Mouse (Mus musculus) adrenal gland, adult 2 months (tissue): ENCODE measurements at regions not wholly inside any gene's neighbourhood (a gene's known extent, or its start where the extent isn't known, plus 50 kb on each side); places are given as distances from the start of the nearest gene placed in this dataset.

ENCODE experiments used
- DNase-seq: peaks from one replicate; pipeline ENCODE4 v3.0.0; 2021

DNA sequence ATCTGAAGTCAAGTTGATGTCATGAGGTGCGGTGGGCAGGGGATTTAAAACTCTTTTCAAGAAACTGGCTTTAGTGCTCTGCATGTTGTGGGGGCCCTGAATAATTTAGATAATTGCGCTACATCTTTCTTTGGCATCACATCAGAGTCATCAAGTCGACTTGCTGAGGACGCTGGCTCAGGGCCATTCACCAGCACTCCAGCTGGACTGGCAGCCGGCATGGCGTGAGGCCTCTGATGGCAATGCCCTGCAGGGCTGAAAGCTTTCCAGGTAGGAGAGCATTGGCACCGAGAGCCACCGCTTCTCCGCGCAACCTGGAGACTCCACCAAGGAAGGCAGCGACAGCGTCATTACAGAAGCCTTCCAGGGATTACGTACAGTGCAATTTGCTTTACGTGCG is 207.8 kb upstream of the Klf4 start:
- peak; percentile 30 for DNase-seq

DNA sequence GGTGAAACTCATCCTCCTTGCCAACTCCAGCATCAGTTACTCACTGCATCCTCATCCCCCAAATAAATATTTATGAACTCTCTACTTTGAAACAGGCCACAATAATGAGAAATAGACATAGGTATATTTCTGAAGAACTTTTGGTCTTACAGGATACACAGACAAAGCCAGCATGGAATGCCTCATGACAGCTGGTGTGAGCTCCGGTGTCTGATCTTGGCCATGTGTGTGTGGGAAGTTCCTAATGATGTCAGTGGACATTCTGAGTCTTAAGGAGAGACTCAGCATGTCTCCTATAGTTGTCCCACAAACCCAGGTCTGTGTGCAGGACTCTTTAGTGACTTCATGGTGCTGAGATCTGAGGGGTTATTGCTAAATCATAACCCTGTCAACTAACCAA is 206.4 kb upstream of the Klf4 start:
- DNase-seq = no peak

DNA sequence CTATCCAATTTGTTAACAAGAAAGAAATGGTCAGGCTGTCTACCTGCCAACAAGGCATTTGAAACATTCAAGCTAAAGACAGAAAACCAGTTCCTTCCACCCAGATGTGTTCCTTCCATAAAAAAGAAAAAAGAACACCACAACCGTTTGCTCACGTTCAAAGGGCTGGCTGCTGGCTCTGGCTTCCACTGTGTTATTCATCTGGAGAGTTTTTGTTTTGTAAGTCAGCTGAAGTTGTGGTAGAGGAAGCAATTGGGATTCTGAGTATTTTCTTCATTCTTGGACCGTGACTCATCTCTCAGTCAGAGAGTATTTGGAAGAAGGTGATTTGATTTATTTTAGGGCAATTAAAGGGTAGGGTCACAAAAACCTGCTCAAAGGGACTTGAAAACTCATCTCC is 203.2 kb upstream of the Klf4 start:
- no peak for DNase-seq

DNA sequence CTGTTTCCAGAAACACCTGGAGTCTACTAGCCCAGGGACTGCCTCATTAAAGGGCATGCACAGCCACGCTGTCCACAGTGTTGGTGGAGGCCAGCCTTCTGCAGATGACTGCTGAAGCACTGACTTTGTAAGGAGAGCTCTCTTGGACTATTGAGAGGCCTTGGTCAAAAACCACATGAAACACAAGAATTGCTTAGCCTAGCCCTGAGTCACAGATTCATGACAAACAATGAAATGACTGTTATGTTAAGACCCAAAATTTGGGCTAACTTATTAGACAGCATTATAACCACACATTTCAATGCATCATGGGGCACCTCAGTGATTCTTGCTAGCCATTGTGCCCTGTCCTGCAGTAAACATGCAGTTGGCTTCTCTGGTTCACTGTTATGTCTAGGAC is 202.1 kb upstream of the Klf4 start:
- DNase-seq = no peak

GRCm38 (mm10) chr4:55733223-55733622 is 201.0 kb upstream of the Klf4 start:
- DNase-seq = peak; percentile 45

DNA sequence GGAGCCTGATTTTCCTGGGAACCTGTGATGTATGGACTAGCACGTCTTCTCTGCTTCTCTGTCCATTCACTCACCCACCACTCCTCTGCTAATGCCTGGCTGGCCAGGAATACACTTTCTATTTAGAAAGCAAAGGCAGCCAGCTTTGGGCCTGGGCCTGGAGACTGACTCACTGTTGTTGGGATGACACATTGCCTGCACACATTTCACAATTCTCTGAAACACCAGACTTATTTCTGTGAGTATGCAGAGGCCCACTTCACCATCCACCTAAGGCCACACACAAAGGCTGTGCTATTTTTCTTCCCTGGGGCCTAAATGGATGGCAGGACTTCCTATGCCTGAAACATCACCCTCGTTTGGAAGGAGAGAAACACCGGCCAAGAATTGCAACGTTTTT is 199.7 kb upstream of the Klf4 start:
- peak; percentile 85 for DNase-seq

- no peak for DNase-seq
Measured at GRCm38 (mm10) chr4:55730266-55730665, 198.0 kb upstream of the Klf4 start.

GRCm38 (mm10) chr4:55727178-55727577 is 194.9 kb upstream of the Klf4 start:
- no peak for DNase-seq

- no peak for DNase-seq
Measured at GRCm38 (mm10) chr4:55726081-55726480, 193.8 kb upstream of the Klf4 start.

DNA sequence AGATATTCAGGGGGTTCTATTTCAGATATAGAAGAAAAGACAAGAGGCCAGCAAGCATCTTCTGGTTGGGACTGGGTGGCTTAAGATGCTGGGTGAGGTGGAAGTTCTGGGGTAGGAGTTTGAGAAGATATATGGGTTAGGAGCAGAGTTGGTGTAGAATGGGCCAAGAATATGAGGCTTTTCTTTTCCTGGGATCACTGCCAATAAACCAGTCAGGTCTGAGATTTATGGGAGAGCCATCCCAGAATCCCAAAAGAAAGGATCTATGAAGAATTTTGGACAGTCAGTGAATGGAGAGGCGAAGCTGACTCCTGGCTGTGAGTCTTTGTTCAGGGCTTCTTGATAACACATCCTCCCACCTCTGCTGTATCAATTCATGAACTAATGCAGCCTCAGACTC is 192.0 kb upstream of the Klf4 start:
- no peak for DNase-seq

DNA sequence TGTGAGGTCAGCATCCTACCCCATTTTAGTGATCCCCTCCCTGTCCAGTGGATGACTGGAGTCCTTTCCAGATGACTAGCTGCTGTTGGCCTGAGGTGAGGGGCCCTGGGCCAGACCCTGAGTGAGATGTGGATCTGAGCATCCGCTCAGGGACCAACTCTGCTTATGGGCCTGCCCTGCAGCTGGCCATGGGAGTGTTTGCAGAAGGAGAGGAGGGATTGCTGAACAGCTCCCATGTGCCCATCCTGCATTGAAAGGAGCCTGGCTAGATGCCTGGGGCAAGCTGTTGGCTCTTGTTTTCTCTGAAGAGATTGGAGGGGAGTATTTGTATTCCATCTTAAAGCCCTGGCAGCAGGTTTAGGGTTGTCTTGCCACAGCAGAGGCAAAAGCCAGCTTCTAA is 190.9 kb upstream of the Klf4 start:
- no peak for DNase-seq

DNA sequence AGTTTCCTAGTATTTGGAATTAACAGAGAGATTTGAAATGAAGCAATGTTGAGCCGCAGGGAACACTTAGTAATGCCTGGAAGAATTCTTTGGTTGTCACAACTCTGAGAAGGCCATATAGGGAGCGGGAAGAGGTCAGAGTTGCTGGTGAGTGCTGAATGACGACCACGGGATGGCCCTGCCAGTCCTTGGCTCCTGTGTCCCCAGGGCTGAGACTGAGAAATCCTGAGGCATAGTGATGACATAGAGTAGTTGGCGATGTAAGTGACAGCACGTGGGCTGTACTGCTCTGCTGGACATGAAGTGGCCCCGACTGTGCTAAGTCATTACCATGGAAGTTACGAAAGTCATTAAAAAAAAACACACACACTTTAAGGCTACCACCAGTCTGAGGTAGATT is 190.1 kb upstream of the Klf4 start:
- DNase-seq = no peak

DNA sequence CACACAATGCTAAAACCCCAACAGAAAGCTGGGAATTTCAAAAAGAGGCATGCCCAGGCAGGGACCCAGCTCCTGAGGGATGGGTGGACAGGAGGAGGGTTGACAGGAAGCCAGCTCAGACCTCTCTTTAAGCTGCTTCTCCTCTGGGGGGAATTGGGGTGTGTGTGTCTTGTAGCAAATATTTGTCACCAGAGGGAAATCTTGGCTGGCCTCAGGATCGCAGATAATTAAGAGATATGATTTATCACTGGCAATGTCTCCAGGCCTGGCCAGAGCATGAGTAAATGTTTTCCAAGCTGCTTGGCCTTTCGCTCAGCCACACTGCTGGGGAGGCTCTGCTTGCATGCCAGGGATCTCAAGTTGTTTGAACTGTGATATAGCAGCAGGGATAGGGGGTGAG is 189.6 kb upstream of the Klf4 start:
- DNase-seq = peak; percentile 71

DNA sequence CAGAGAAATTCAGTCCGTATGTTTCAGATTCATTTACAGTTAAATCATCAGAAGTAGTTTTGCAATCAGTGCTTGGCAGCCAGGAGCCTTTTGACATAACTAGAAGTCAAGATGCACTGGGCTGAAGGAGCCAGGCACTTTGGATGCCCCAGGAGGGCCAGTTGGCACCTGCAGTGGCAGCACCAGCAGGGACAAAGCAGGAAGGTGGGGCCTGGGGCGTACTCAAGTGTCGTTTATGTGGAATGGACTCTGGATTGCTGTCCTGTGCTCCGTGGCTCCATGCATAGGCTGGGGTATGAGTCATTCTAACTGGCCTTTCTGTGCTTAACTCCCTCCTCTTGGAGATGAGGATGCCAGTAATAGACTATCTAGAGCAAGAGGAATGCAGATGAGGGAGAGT is 186.2 kb upstream of the Klf4 start:
- peak; percentile 79 for DNase-seq

DNA sequence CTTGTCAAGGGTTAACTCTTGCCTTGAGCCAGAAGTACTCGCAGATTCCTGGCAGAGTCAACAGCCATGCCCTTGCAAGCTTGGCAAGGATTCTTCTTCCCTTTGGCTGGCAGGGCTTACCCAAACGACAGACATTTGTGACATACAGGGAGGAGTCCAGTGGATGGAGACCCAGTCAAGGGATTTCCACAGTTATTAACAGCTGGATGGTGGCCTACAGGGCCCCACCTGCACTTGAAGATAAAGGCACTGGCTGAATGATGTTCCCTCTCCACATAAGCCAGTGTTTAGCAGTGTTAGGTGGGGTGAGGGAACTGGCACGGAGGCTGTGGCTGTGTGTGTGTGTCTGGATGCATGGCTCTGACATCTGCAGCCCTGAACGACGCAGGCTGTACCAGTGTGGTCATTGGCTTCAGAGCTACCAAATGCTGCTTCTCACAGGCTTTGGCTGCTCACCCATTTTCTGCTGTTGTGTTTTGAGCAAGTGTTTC is 183.9 kb upstream of the Klf4 start:
- DNase-seq = peak; percentile 67

DNA sequence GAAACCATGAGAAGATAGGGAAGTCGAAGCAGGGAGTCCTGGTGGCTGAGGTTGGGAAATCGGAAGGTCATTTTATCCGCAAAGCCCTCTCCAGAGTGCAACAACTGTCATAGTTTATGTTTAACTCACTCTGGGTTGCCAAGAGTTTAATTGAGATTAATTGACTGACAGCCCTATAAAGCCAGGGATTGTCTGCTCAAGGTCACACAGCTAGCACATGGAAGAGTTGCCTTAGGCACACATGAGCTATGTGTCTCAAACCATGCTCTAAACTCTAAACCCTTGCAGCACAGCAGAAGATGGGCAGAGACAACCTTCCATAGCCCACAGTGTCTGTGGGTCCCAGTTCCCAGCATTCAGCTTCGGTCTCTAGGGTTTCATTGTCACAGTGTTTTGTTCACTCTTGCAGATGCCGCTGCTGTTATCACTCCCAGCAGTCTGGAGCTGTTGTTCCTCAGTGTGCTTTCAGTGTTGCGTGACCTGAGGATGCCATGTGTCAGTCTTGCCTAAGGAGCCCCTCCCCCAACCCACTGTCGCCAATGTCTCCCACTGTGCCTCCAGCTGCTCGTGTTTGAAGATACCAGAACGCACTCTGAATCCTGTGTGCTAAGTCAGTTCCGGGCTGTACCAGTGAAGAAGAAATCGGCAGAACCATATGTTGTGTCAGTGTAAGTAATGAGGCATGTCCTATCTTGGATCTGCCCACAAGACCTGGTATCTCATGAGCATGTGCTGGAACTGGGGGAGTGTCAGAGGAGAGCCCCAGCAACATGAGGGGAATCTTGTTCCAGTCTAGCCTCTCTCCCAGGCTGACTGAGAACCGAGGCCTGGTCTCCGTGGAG is 179.5 kb upstream of the Klf4 start:
- DNase-seq = no peak

GRCm38 (mm10) chr4:55710476-55710875 is 178.2 kb upstream of the Klf4 start:
- DNase-seq = no peak

- DNase-seq = no peak
Measured at GRCm38 (mm10) chr4:55708808-55709207, 176.5 kb upstream of the Klf4 start.

DNA sequence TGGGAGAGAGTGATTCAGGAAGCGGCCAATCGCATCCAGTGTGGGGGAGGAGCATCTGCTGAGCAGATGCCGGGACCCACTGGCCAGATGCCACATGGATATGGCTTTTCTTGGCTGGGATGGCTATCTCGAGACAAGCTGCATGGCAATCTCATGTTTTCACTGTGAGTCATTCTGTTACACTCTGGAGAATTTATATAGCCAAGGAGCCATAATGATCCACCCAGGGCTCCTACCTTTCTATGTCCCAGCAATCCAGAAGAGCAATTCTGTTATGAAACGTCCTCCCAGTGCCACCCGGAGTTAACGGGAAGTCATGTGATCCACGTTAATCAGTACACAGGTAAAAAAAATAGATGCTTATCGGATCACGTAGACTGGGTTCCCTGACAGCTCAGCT is 175.7 kb upstream of the Klf4 start:
- DNase-seq = no peak

DNA sequence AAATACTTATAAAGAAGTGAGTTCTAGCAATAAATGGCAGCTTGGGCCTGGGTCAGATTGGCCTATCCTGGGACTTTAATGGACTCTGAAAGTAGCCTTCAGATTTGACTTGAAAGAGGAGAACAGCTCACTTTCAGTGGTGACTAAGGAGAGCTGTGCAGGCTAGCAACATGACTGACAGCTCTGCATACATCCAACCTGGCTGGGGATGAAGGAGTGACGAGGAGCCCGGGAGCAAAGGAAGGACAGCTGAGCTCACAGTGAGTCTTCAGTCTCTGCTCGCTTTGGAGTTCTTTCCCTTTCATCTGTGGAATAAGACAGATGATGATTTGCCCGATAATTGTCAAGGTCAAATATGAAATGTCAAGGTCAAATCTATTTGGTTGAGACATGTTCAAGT is 172.7 kb upstream of the Klf4 start:
- peak; percentile 64 for DNase-seq

- no peak for DNase-seq
Measured at GRCm38 (mm10) chr4:55703346-55703916, 171.2 kb upstream of the Klf4 start.

GRCm38 (mm10) chr4:55701334-55701733 is 169.1 kb upstream of the Klf4 start:
- no peak for DNase-seq

DNA sequence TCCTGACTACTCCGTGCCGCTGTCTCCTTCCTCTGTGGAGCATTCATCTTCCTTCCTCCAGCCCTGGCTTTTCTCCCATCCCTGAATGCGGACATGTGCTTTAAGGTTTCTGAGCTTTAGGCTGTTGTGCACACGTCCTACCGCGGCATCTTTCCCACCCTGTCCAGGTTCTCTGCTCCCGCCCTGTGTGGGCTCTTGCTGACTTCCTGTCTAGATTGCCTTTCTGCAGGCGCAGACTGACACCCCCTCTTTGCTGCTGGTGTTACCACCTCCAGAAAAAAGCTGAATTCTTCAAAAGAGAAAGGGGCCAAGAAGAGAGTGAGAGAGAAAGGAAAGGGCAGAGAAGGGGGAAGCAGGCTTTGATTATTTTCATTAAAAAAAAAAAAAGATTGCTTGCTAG is 167.7 kb upstream of the Klf4 start:
- DNase-seq = no peak

DNA sequence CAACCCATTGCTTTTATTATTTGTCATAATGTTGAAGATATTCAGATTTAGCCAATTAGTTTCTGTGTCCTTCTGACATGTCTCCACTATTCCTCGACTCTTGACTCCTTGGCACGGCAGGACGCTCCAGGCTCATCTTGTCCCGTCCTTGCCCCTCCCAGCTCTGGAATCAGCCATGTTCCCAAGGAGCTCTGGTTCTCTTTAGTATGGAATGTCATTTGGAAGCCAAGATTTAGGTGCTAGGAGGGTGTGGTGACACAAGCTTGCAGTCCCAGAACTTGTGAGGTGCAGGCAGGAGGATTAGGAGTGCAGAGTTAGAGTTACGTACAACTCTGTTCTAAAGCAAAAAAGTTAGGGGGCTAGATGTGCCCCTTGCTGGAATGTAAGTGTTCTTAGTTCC is 166.9 kb upstream of the Klf4 start:
- no peak for DNase-seq
